Mouse (Mus musculus) cerebellum, postnatal 36 days (tissue): ENCODE measurements around the gene Dis3.
A peak's percentile ranks its signal among the peaks of the same experiment; 100 is the strongest.
"Not testable (repeated sequence)": the region's sequence is repeated elsewhere in the genome, so short reads cannot be mapped to it uniquely, and the experiment has no call there.

Experiments used
- DNase-seq, 2 experiments: peaks; one replicate each; pipeline ENCODE4 v3.0.0; 2021 to 2022; ENCODE audit warnings: mixed read lengths in 2 of 2

Gene Dis3

DNA sequence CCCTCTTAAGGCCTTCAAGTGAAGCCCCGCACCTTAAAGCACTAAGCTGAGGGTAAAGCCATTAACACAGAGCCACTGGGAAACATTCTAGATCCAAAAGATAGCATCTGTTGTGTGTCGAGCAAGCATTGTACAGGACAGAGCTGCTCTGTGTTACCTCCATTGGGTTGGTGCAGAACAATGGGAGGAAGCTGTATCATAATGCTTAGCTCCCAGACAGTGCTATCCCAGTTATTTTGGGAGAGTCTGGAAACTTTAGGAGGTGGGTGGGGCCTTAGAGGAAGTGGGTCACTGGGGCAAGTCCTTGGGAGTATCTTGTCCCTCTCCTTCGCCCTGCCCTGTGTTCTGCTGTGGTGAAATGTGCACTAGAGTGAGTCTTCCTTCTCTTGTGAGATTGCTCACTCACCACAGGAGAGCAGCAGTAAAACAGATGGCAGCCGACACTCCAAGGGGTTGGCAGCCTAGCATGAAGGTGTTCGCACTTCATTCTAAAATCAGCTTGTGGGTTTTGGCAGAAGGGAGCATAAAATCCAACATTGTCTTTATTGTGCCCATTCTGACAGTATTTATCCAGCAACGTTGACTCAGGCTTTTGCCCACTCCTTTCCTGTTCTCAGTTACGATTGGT lies 40.5 kb downstream of the Dis3 start:
- DNase-seq = peak; percentile 43 to 53

DNA sequence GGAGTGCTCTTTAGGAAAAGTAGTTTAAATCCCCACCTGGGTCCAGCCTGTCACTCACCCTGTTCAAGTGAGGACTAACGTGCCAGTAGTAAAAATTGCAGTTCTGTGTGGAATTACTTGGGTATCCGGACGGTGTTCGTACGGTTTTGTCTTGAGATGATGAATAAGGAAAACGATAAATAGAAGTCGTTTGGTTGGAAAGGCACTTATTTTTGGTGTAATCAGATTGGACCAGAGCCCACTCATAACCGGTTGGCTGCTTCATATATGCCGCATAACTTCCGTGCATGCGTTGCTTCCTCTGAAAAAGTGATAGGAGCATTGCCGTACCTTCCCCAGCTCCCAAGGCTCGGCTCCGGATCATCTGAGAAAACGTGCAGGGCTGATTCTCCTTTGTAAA lies 52.8 kb downstream of the Dis3 start:
- no peak for DNase-seq

DNA sequence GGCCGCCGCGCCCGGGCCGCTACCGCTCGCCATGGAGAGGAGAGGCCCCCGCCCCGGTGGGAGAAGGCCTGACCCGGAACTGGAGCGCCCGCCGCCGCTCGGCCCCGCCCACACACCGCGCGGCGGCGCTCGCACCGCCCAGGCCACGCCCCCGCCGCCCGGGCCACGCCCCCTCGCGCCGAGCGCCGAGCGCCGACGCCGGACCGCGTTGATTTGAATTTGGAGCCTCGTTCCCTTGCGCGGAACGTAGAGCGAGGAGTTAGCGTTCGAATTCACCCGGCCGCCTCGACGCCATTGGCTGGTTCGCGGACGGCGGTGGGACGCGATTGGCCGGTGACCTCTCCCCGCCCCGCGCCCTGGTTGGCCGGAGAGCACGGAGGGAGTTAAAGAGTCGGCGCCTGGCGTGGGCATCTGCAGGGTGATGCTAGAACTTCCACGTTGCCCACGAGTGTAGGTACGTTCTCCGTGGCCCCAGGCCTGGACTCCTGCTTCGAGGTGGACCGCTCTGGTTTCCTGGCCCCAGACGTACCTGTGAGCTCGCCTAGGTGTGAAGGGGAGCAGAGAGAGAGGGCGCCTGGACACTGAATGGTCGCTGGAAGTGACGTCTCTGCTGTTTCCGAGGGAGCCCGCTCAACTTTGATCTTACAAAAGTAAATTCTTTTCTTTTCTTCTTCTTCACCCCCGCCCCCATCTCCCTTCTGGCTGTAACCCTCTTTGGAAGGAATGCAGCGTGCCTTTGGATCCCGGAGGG lies 53.4 kb downstream of the Dis3 start, which contains the start of the genes Mzt1 and Bora:
Gene Mzt1 (minus strand): TSS at position 104 of the 751 bp plus-strand sequence.
Gene Bora (plus strand): TSS at position 192 of the 751 bp plus-strand sequence.
- peak; percentile 91 to 92 for DNase-seq

DNA sequence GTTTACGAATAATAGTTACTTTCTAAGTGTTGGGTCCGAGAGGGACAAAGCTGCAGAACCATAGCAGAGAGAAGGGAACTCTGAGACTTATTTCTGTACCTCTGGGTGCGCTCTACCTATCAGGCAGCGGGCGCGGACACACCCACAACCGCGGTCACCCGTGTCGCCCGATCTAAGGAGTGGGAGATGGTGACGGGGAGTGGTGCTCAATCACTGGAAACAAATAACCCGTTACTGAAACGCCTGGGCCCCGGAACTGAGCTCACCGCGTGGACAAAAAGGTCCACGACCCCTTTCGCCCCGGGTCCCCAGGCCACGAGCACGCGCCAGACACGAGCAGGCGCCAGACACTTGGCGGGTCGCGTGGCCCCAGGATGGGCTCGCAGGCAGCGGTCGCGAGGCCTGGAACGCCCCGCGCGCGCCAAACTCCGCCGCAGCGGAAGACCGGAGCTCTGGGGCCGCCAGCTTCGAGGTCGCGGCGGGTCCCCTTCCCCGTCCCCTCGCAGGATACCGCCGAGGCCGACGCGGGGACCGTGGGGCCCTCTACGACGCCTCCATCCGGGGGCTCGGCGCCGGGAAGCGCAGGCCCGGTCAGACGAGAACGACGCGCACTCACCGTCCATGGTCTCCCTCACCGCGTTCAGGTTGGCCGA lies 54.1 kb downstream of the Dis3 start:
- DNase-seq = no peak

DNA sequence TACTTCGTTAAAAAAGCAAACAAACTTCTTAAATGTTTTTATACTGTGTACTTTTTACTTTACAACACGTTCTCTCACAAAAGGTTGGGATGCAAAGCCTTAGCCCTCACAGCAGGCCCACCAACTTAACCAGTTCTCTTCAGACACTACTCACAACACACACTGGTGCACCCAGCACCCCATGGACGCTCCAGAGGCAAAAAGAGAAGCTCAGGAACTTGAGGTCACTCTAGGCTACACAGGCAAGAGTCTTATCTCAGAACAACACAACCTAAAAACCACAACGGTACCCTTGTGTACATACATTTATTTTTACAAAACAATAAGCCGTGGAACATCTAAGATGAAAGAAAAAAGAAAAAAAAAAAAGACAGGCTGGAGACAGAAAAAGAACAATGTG lies 54.9 kb downstream of the Dis3 start:
- DNase-seq = no peak

DNA sequence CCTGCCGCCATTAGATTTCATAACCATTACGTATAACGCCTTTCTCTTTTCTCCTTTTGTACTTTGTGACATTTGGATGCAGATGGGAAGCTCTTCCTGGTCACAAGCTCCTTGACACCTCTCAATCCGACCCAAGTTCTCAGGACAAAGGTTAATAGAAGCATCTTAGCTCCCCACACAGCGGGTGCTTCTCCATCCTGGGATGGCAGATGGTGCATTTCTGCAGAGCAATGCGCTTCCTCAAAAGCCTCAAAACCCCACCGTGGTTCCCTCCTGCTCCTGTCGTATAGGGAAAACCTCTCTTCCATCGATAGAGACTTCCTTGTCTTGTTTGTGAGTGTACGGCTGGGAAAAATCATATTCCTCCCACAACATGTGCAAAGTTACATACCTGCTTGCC lies 55.5 kb downstream of the Dis3 start:
- DNase-seq = peak in 1 of 2 experiments; percentile 21

DNA sequence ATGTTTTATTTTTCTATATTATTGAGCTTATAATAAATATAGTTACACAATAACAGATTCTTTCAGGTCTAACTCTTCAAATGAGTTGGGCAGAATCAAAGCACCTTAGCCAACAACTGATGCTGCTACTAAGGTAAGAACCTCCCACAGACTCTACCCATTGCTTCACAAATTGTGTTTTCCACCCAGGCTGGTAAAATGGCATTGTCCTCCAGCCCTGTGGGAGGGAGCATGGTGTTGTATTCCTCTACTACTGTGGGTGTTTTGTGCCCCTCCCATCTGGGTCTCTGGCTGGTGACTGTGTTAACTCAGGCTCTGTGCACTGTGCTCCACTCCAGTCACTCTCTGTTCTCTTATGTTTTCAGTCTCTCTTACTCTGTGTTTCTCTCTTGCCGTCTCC lies 56.1 kb downstream of the Dis3 start:
- no peak for DNase-seq

DNA sequence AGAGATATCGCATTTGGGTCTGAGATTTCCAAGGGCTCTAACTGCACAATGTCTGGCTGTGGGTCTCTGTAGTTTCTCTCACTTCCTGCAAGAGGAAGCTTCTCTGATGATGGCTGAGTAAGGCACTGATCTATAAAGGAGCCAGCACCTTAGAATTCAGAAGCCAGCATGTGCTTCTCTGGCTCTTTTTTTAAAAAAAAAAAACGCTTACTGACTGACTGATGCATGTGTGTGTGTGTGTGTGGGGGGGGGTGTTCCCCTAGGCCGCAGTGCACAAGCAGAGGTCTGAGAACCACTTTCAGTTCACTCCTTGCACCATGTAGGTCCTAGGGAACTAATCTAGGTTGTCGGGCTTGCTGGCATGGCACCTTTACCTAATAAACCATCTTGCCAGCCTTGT lies 58.2 kb downstream of the Dis3 start:
- DNase-seq = no peak

DNA sequence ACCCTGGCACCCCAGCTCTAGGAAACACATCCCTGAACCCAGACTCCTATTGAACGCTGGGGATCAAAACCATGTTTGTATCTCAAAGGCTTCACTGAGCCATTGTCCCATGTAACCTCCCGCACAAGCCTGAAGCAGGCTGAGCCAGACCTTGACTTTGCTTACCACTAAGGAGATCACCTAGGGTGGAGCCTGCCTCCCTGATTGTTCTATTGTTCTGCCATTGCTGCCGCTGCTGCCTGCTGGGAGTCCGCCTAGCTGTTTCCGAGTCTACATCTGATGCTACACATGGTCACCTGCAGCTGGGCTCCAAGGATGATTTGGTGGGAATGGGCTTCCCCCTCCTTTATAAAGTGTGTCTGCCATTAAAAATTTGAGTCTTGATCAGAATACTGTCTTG lies 60.3 kb downstream of the Dis3 start:
- DNase-seq = not testable (repeated sequence)

DNA sequence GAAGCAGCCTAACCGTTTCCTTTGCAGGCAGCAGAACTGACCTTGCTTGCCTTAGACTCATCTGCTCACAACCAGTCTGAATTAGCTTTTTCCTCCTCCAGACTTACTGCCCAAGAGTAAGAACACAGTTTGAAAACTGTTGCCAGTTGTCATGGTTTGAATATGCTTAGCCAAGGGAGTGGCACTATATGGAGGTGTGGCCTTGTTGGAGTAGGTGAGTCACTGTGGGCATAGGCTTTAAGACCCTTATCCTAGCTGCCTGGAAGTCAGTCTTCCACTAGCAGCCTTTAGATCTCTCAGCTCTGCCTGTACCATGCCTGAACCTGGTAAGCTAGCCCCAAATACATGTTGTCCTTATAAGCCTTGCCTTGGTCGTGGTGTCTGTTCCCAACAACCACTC lies 61.9 kb downstream of the Dis3 start:
- no peak for DNase-seq

DNA sequence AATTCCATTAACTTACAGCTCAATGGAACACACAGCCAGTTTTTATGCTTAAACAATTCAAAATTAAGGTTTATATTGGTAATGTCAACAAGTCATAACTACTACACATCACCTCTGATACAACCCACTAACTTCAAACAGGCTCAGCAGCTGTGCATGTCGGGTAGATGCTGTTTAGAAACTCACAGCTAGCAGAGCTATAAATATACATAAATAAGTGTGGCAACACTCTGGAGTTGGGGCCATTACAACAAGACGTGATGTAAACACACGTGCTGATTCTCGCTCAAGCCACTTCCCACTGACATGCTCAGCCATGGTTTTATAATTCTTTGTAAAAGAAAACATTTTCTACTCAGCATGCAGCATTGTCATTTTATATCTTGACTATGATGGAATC lies 63.5 kb downstream of the Dis3 start:
- DNase-seq = no peak

DNA sequence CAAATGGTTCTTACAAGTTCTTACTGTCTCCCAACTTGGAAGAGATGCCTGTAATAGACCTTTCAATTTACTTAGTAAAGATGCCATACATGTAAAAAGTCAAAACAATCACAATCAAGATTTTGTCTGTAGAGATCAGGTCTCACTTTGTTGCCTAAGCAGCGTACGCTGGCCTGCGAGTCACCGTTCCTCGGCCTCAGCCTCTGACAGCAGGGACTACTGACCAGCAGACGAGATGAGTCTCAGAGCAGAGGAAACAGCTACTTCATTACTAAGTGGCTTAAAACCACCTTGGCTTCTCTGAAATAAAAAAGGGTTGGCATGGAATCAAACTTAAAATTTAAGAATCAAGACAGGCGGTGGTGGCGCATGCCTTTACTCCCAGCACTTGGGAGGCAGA lies 64.7 kb downstream of the Dis3 start:
- DNase-seq = not testable (repeated sequence)

DNA sequence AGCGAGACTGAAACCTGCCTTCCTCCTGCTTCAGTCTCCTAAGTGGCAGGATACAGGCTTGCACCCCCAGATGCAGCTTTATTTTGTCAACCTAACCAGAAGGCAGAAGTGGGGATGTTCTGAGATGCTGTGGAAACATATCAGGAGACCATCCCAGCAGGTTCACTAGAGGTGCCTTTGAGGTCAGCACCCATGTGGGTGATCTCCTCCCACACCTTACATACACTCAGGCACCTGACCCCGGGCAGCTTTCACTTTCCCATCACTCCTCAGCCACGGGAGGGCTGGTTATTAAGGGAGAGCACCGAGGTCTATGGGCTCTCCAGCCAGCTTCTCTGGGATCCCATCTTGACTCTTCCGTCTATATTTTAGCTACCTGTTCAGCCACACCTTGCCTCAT lies 67.0 kb downstream of the Dis3 start:
- no peak for DNase-seq

DNA sequence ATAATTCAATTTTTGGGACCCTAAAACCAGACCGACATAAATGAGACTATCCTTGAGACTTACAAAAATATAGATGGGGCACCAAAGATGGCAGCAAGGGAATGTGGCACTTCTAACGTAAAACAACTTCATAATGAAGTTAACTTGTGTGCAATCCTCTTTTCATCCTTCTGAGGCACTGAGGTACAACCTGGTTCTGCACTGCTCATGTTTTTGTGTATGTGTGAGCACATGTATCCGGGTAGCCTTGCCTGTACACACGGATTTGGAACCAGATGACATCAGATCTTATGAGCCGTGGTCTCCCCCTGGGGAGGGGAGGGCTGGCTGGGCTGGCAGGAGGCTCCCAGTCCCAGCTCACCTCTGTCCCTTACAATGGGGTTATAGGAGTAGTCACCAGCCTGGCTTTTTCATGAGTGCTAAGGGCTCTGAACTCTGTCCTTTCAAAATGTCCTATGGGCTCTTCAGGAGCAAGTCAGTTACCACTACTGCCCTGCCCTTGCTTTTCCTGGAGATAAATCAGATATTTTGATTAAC lies 68.2 kb downstream of the Dis3 start:
- DNase-seq = no peak

DNA sequence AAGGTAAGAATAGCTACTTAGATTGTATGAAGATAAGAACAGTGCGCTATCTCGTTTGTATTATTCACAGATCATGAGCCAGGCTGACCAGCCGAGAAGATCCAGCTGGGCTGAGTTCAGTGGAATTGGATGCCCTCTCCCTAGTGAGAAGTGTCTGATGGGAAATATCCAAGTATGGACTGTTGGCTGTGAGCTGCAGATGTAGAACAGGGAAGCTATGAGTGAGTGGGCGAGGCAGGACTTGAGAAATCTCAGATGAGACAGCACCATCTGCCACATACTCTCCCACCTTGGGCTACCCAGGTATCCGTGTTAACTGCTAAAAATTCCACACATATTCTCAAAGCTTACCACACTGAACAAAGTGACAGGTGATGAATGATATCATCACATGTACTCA lies 69.6 kb downstream of the Dis3 start:
- DNase-seq = no peak
